Mouse (Mus musculus) CH12.LX (cell line): ENCODE measurements around the gene Glrb.

ENCODE experiments used
- CTCF ChIP-seq, 2 experiments: IDR thresholded peaks in 1 of 2; conservative IDR thresholded peaks in 1 of 2; 2 replicates each; pipeline ENCODE4 v1.5.1; 2011 to 2012; ENCODE audit warnings: low read depth in 2 of 2, low read length in 2 of 2, improper control_type of control experiment in 1 of 2, inconsistent platforms in 1 of 2, mild to moderate bottlenecking in 1 of 2, moderate library complexity in 1 of 2
- E2F4 ChIP-seq: IDR thresholded peaks from 2 replicates; pipeline ENCODE4 v1.6.1; 2011; ENCODE audit warnings: low read depth, low read length, improper control_type of control experiment; ENCODE audit not compliant: insufficient replicate concordance
- JUND ChIP-seq: conservative IDR thresholded peaks from 2 replicates; pipeline ENCODE4 v1.6.1; 2011; ENCODE audit warnings: low read depth, low read length, improper control_type of control experiment
- KAT2A ChIP-seq: IDR thresholded peaks from 2 replicates; pipeline ENCODE4 v1.6.1; 2012; ENCODE audit warnings: low read length, improper control_type of control experiment, inconsistent platforms; ENCODE audit not compliant: insufficient replicate concordance
- MXI1 ChIP-seq: IDR thresholded peaks from 2 replicates; pipeline ENCODE4 v1.6.1; 2011; ENCODE audit warnings: mild to moderate bottlenecking, low read depth, low read length, improper control_type of control experiment
- POLR2A ChIP-seq: IDR thresholded peaks from 2 replicates; pipeline ENCODE4 v1.6.1; 2011; ENCODE audit warnings: low read depth, mild to moderate bottlenecking, improper control_type of control experiment, low read length
- USF1 ChIP-seq: IDR thresholded peaks from 2 replicates; pipeline ENCODE4 v1.6.1; 2014; ENCODE audit warnings: low read depth, mild to moderate bottlenecking, inconsistent platforms, low read length, improper control_type of control experiment

- TF ChIP-seq JUND (no peak), CTCF (conservative IDR thresholded peaks at IDR 0.05 in 1 of 2, IDR thresholded peaks at IDR 0.05 in 1 of 2; ENCODE audit: low read depth in 2 of 2, low read length in 2 of 2) (no peak), POLR2A (no peak), MXI1 (no peak), KAT2A (no peak), E2F4 (no peak), USF1 (no peak)
These were observed 99.7 kb downstream of the Glrb start for GRCm38 (mm10) chr3:80813734-80814133.
